In genomic region chr11:114066951-114067762, GRCm38 (mm10) we compare ENCODE assay signal across 9 mouse cellular contexts. TPM values are rescaled to one million over a fixed set of nuclear protein-coding genes. Genes with fewer than 3 reads are reported as not detected.
DNase-seq lines count a peak whose midpoint lies in the region; ATAC-seq and TF ChIP-seq lines count a peak whose summit lies in the region.
"Had no signal": no experiment of that assay in that cellular context is flagged by ENCODE, and none has a peak within 500 bp of the region (broad histone marks: within the 10 kb centered on the region; RNA-seq: fewer than 3 reads in every experiment).

Gene Sdk2 (minus strand): TSS chr11:114067046.

- no peak within 1 kb of the TSS for H3K27ac ChIP-seq in ES-Bruce4 (ENCODE audit: insufficient read depth, low read length)
- H3K27ac ChIP-seq in forebrain, embryonic 16.5 days (ENCODE audit: low read length), result peak within 1 kb of the TSS; percentile 77
- peak within 1 kb of the TSS; percentile 86 for H3K27ac ChIP-seq in hindbrain, embryonic 11.5 days (ENCODE audit: low read depth, low read length)
- H3K27ac ChIP-seq in midbrain, embryonic 12.5 days (replicated peaks), result peak within 1 kb of the TSS; percentile 88
- peak within 1 kb of the TSS; percentile 90 for H3K27ac ChIP-seq in stomach, embryonic 14.5 days (ENCODE audit: low read length)

- peak within 1 kb of the TSS; percentile 85 for H3K4me2 ChIP-seq in forebrain, embryonic 16.5 days (ENCODE audit: low read length)
- peak within 1 kb of the TSS; percentile 100 for H3K4me2 ChIP-seq in hindbrain, embryonic 11.5 days (replicated peaks; ENCODE audit: low read depth, low read length)
- H3K4me2 ChIP-seq in midbrain, embryonic 12.5 days (replicated peaks), result peak within 1 kb of the TSS; percentile 98
- peak within 1 kb of the TSS; percentile 99 for H3K4me2 ChIP-seq in stomach, embryonic 14.5 days (replicated peaks; ENCODE audit: low read depth, low read length)

- H3K36me3 ChIP-seq in ES-Bruce4 (ENCODE audit: control insufficient read depth, insufficient read depth, low read length, poor library complexity, severe bottlenecking), result no peaks in the 10 kb centered on the region
- no peaks in the 10 kb centered on the region for H3K36me3 ChIP-seq in forebrain, embryonic 16.5 days (ENCODE audit: control insufficient read depth, insufficient read depth)
- no peaks in the 10 kb centered on the region for H3K36me3 ChIP-seq in hindbrain, embryonic 11.5 days (ENCODE audit: control insufficient read depth, insufficient read depth, low read length)
- H3K36me3 ChIP-seq in midbrain, embryonic 12.5 days, result no peaks in the 10 kb centered on the region
- no peaks in the 10 kb centered on the region for H3K36me3 ChIP-seq in stomach, embryonic 14.5 days (ENCODE audit: control insufficient read depth, insufficient read depth, low read length)

- intact Hi-C loops in left cerebral cortex, postnatal 10 days (cut with DNase I), result loop anchor here (2.0 to 10.0 kb wide), 4 partner anchors 202 to 565 kb away; no protein-coding TSS in a partner anchor

- DNase-seq in adrenal gland, postnatal 4 days (ENCODE audit: low spot score in 2 of 2), result peak; percentile 18 to 37
- peak; percentile 83 for DNase-seq in hindbrain, embryonic 11.5 days (ENCODE audit: low spot score)
- peak; percentile 69 to 86 for DNase-seq in left cerebral cortex, postnatal 10 days (ENCODE audit: extremely low spot score in 1 of 2, low spot score in 2 of 2)
- DNase-seq in adipocyte (ENCODE audit: low spot score), result no peak

- H3K9ac ChIP-seq in ES-Bruce4 (ENCODE audit: low read depth, poor library complexity, severe bottlenecking), result peak within 1 kb of the TSS; percentile 69
- peak within 1 kb of the TSS; percentile 76 for H3K9ac ChIP-seq in forebrain, embryonic 16.5 days (replicated peaks; ENCODE audit: low read depth, low read length)
- peak within 1 kb of the TSS; percentile 87 for H3K9ac ChIP-seq in hindbrain, embryonic 11.5 days (ENCODE audit: low read depth, low read length)
- peak within 1 kb of the TSS; percentile 83 for H3K9ac ChIP-seq in midbrain, embryonic 12.5 days (replicated peaks)
- H3K9ac ChIP-seq in stomach, embryonic 14.5 days (replicated peaks; ENCODE audit: low read depth, low read length), result peak within 1 kb of the TSS; percentile 57

- H3K4me1 ChIP-seq in ES-Bruce4 (ENCODE audit: control insufficient read depth, insufficient read depth, low read length), result peaks cover 2% of the 10 kb centered on the region
- H3K4me1 ChIP-seq in forebrain, embryonic 16.5 days (replicated peaks; ENCODE audit: control insufficient read depth, insufficient read depth, low read length), result peaks cover 36% of the 10 kb centered on the region
- H3K4me1 ChIP-seq in hindbrain, embryonic 11.5 days (replicated peaks; ENCODE audit: control insufficient read depth, insufficient read depth, low read length), result peaks cover 18% of the 10 kb centered on the region
- peaks cover 41% of the 10 kb centered on the region for H3K4me1 ChIP-seq in midbrain, embryonic 12.5 days
- H3K4me1 ChIP-seq in stomach, embryonic 14.5 days (ENCODE audit: control insufficient read depth, insufficient read depth, low read length), result peaks cover 21% of the 10 kb centered on the region; the same call in 1 of the 2 replicates

- no peak for TF ChIP-seq CTCF in ES-Bruce4 (IDR thresholded peaks at IDR 0.05; ENCODE audit: low read depth, low read length)

- TF ChIP-seq EP300 in ES-Bruce4 (IDR thresholded peaks at IDR 0.05; ENCODE audit: insufficient read depth, low read depth, low read length), result no peak

- no peak for TF ChIP-seq POLR2A in ES-Bruce4 (IDR thresholded peaks at IDR 0.05; ENCODE audit: insufficient read depth, low read length)

- H3K4me3 ChIP-seq in ES-Bruce4 (ENCODE audit: low read depth, low read length), result peak within 1 kb of the TSS; percentile 81
- peak within 1 kb of the TSS; percentile 63 for H3K4me3 ChIP-seq in forebrain, embryonic 16.5 days (replicated peaks; ENCODE audit: low read length)
- H3K4me3 ChIP-seq in hindbrain, embryonic 11.5 days (ENCODE audit: low read depth, low read length), result peak within 1 kb of the TSS; percentile 67
- H3K4me3 ChIP-seq in midbrain, embryonic 12.5 days, result peak within 1 kb of the TSS; percentile 69
- H3K4me3 ChIP-seq in stomach, embryonic 14.5 days (ENCODE audit: low read depth, low read length), result peak within 1 kb of the TSS; percentile 56
- H3K4me3 ChIP-seq: myocyte had no signal

- H3K9me3 ChIP-seq in ES-Bruce4 (replicated peaks; ENCODE audit: control insufficient read depth, insufficient read depth, low read length, poor library complexity, severe bottlenecking), result no peaks in the 10 kb centered on the region
- H3K9me3 ChIP-seq in forebrain, embryonic 16.5 days (ENCODE audit: control insufficient read depth, low read length), result no peaks in the 10 kb centered on the region
- H3K9me3 ChIP-seq in hindbrain, embryonic 11.5 days (ENCODE audit: control insufficient read depth, low read length), result no peaks in the 10 kb centered on the region
- no peaks in the 10 kb centered on the region for H3K9me3 ChIP-seq in midbrain, embryonic 12.5 days
- H3K9me3 ChIP-seq in stomach, embryonic 14.5 days (ENCODE audit: control insufficient read depth, low read depth, low read length), result no peaks in the 10 kb centered on the region

- peak; percentile 88 for ATAC-seq in forebrain, embryonic 16.5 days
- peak; percentile 73 for ATAC-seq in hindbrain, embryonic 11.5 days (ENCODE audit: low FRiP score)
- ATAC-seq in midbrain, embryonic 12.5 days (ENCODE audit: low FRiP score, low read depth), result peak; percentile 71
- peak; percentile 73 for ATAC-seq in stomach, embryonic 14.5 days (ENCODE audit: insufficient number of reproducible peaks, insufficient read depth, low FRiP score, low read depth)

- peaks cover 29% of the 10 kb centered on the region for H3K27me3 ChIP-seq in ES-Bruce4 (ENCODE audit: control insufficient read depth, insufficient read depth, low read length, poor library complexity, severe bottlenecking)
- peaks cover 9% of the 10 kb centered on the region for H3K27me3 ChIP-seq in forebrain, embryonic 16.5 days (replicated peaks; ENCODE audit: control insufficient read depth, insufficient read depth, low read length)
- H3K27me3 ChIP-seq in hindbrain, embryonic 11.5 days (ENCODE audit: control insufficient read depth, insufficient read depth, low read length), result peaks cover 9% of the 10 kb centered on the region
- peaks cover 66% of the 10 kb centered on the region for H3K27me3 ChIP-seq in midbrain, embryonic 12.5 days
- peaks cover 7% of the 10 kb centered on the region; the same call in 1 of the 2 replicates for H3K27me3 ChIP-seq in stomach, embryonic 14.5 days (ENCODE audit: control insufficient read depth, insufficient read depth, low read length)

- WGBS in forebrain, embryonic 16.5 days, result 2% methylated on average over 46 of the region's 52 CpGs
- WGBS in hindbrain, embryonic 11.5 days, result 1% methylated on average over 47 of the region's 52 CpGs
- WGBS in midbrain, embryonic 12.5 days, result 1% methylated on average over 44 of the region's 52 CpGs
- 3% methylated on average over 34 of the region's 52 CpGs for WGBS in stomach, embryonic 14.5 days

RNA-seq across cellular contexts. Expression of gene Sdk2, which starts in this region (rescaled TPM):
- polyA plus RNA-seq in ES-Bruce4 (2011; ENCODE audit: insufficient read depth, insufficient read length, low read depth, missing spikeins), result 0.56 and 0.87 TPM in 2 replicates
- total RNA-seq in adrenal gland, postnatal 4 days (2021), result 1 to 10 TPM; 6.1 to 9.2 TPM
- polyA plus RNA-seq in forebrain, embryonic 16.5 days (2015; fragmentation: Nextera tagmentation; extraction: Ambion mirVana), result 2.1 and 2.2 TPM in 2 replicates
- polyA plus RNA-seq in hindbrain, embryonic 11.5 days (2014; fragmentation: Nextera tagmentation; extraction: Ambion mirVana), result 2.9 and 4.2 TPM in 2 replicates
- 10 to 100 TPM; 32.2 to 34.5 TPM for total RNA-seq in left cerebral cortex, postnatal 10 days (2021)
- polyA plus RNA-seq in midbrain, embryonic 12.5 days (2016; fragmentation: Nextera tagmentation; extraction: Ambion mirVana), result 7.1 and 7.2 TPM in 2 replicates
- polyA plus RNA-seq in stomach, embryonic 14.5 days (2014; fragmentation: Nextera tagmentation; extraction: Ambion mirVana), result 3.9 and 4.3 TPM in 2 replicates
